Mouse (Mus musculus) inflammation-experienced regulatory T-cells, adult 6 months (primary cell): ENCODE measurements around the gene Nuak2. TPM values are rescaled to one million over a fixed set of nuclear protein-coding genes. Genes with fewer than 3 reads are reported as not detected.

ENCODE experiments used
- ATAC-seq: one replicate; pipeline ENCODE4 v1.8.0; 2017
- polyA plus RNA-seq, 3 experiments: library from polyadenylated mRNA; unstranded; fragments of 100-300 nt; shearing (Covaris generic); gene quantifications; one replicate each; pipeline ENCODE4 v1.2.1; 2017

Nuak2 gene
- polyA plus RNA-seq, 3 experiments from 2014 or later, result 2.2 to 3.0 (median 2.6) TPM

GRCm38 (mm10) chr1:132298801-132299464 is 17.0 kb upstream of the Nuak2 start:
- ATAC-seq, result no peak

- ATAC-seq, result no peak
These were observed 16.2 kb upstream of the Nuak2 start for GRCm38 (mm10) chr1:132299744-132300143.

- no peak for ATAC-seq
These were observed 14.7 kb upstream of the Nuak2 start for GRCm38 (mm10) chr1:132301242-132301641.

- no peak for ATAC-seq
These were observed 13.5 kb upstream of the Nuak2 start for GRCm38 (mm10) chr1:132302341-132302866.

GRCm38 (mm10) chr1:132304618-132305214 is 11.2 kb upstream of the Nuak2 start:
- no peak for ATAC-seq

- ATAC-seq, result no peak
These were observed 9.8 kb upstream of the Nuak2 start for GRCm38 (mm10) chr1:132306160-132306559.

- ATAC-seq, result no peak
These were observed 9.1 kb upstream of the Nuak2 start for GRCm38 (mm10) chr1:132306808-132307207.

GRCm38 (mm10) chr1:132307962-132308361 is 8.0 kb upstream of the Nuak2 start:
- no peak for ATAC-seq

- ATAC-seq, result no peak
These were observed 7.3 kb upstream of the Nuak2 start for GRCm38 (mm10) chr1:132308674-132309073.

- no peak for ATAC-seq
These were observed 5.2 kb upstream of the Nuak2 start for GRCm38 (mm10) chr1:132310754-132311153.

GRCm38 (mm10) chr1:132311174-132311859 is 4.6 kb upstream of the Nuak2 start:
- no peak for ATAC-seq

GRCm38 (mm10) chr1:132312043-132312442 is 3.9 kb upstream of the Nuak2 start:
- no peak for ATAC-seq

GRCm38 (mm10) chr1:132312703-132313102 is 3.2 kb upstream of the Nuak2 start:
- ATAC-seq, result peak; percentile 42

GRCm38 (mm10) chr1:132316625-132316994 is 684 bp downstream of the Nuak2 start:
- peak; percentile 1 for ATAC-seq

GRCm38 (mm10) chr1:132317413-132317812 is 1.5 kb downstream of the Nuak2 start:
- peak; percentile 26 for ATAC-seq

- ATAC-seq, result no peak
These were observed 2.3 kb downstream of the Nuak2 start for GRCm38 (mm10) chr1:132317894-132318863.

- ATAC-seq, result no peak
These were observed 3.3 kb downstream of the Nuak2 start for GRCm38 (mm10) chr1:132319242-132319641.

- no peak for ATAC-seq
These were observed 6.1 kb downstream of the Nuak2 start for GRCm38 (mm10) chr1:132321821-132322580.

GRCm38 (mm10) chr1:132322711-132323542 is 7.0 kb downstream of the Nuak2 start:
- ATAC-seq, result no peak

- no peak for ATAC-seq
These were observed 10.9 kb downstream of the Nuak2 start for GRCm38 (mm10) chr1:132326777-132327176.

GRCm38 (mm10) chr1:132327477-132327876 is 11.6 kb downstream of the Nuak2 start:
- no peak for ATAC-seq
